Mouse (Mus musculus) spleen, adult 2 months (tissue): ENCODE results near the gene Olfr750.

Experiments used
- CTCF ChIP-seq: fragments of 200-500 bp; IDR thresholded peaks from 2 replicates; pipeline ENCODE4 v1.5.1; 2011; ENCODE audit warnings: mild to moderate bottlenecking, inconsistent platforms; ENCODE audit not compliant: insufficient read depth, insufficient read length, insufficient replicate concordance; ENCODE audit errors: extremely low read depth
- POLR2A ChIP-seq: fragments of 200-500 bp; IDR thresholded peaks from 2 replicates; pipeline ENCODE4 v1.6.1; 2011; ENCODE audit warnings: low read depth, low read length, inconsistent platforms

DNA sequence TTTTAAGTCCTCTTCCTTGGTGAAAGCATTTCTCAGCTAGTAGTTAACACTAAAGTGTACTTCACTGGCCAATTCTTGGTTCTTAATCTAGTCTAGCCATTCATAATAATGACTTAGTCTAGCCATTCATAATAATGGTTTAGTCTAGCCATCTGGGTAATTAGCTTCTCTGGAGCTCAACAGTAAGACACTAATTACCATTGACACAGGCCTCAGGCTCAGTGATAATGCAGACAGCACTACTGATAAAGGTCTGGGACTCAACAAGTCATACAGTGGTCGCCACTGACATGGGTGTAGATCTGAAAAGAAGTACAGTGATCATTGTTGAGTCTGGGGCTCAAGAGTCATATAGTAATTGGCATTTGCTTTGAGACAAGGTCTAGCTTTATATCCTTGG is 49.4 kb downstream of the Olfr750 start:
- TF ChIP-seq CTCF (no peak), POLR2A (no peak)
